Mouse (Mus musculus) heart, embryonic 16.5 days (tissue): Measurements from ENCODE around the gene Rec114. TPM values are rescaled to one million over a fixed set of nuclear protein-coding genes. Genes with fewer than 3 reads are reported as not detected.

Experiments
- ATAC-seq: fragments of 200-750 bp; cut with Nextera tagmentation; replicated peaks from 2 replicates; pipeline ENCODE4 v1.8.0; 2017; ENCODE audit warnings: moderate number of reproducible peaks; ENCODE audit not compliant: insufficient read depth, low FRiP score; ENCODE audit errors: extremely low read depth
- H3K27ac ChIP-seq: fragments of 300-500 bp; sonication (generic); 2 replicates; pipeline ENCODE4 v1.5.1; 2014; ENCODE audit warnings: mild to moderate bottlenecking, low read length, control low read depth, moderate library complexity
- H3K27me3 ChIP-seq: fragments of 300-500 bp; sonication (generic); 2 replicates; pipeline ENCODE4 v1.6.1; 2014; ENCODE audit warnings: low read length, mixed read lengths; ENCODE audit not compliant: control insufficient read depth, insufficient read depth
- H3K36me3 ChIP-seq: fragments of 300-500 bp; sonication (generic); 2 replicates; pipeline ENCODE4 v1.6.1; 2014; ENCODE audit not compliant: control insufficient read depth, insufficient read depth
- H3K4me1 ChIP-seq: fragments of 300-500 bp; sonication (generic); 2 replicates; pipeline ENCODE4 v1.6.1; 2014; ENCODE audit warnings: low read length, mixed read lengths; ENCODE audit not compliant: control insufficient read depth, insufficient read depth
- H3K4me2 ChIP-seq: fragments of 300-500 bp; sonication (generic); 2 replicates; pipeline ENCODE4 v1.6.1; 2014; ENCODE audit warnings: low read depth, mild to moderate bottlenecking, control low read depth, low read length
- H3K4me3 ChIP-seq: fragments of 300-500 bp; sonication (generic); 2 replicates; pipeline ENCODE4 v1.5.1; 2014; ENCODE audit warnings: mild to moderate bottlenecking, control low read depth, low read length
- H3K9ac ChIP-seq: fragments of 300-500 bp; sonication (generic); 2 replicates; pipeline ENCODE4 v1.6.1; 2014; ENCODE audit warnings: low read length, control low read depth
- H3K9me3 ChIP-seq: fragments of 300-500 bp; sonication (generic); replicated peaks from 2 replicates; pipeline ENCODE4 v1.6.1; 2016; ENCODE audit warnings: low read length; ENCODE audit not compliant: control insufficient read depth
- WGBS: fragments of 180-500 bp; shearing (Covaris S2); extraction: QIAGEN DNeasy Blood & Tissue Kit; methylation state at CpG from one replicate; pipeline ENCODE4 v1.1.7; 2014; 5-methylcytosine and 5-hydroxymethylcytosine counted together
- polyA plus RNA-seq: library from polyadenylated mRNA; unstranded; fragments of >200 nt; fragmentation: Nextera tagmentation; extraction: Ambion mirVana; gene quantifications from 2 replicates; pipeline ENCODE4 v1.2.1, GENCODE M21; 2015

Gene Rec114
- polyA plus RNA-seq, 1 experiment from 2014 or later: 6.0 TPM

DNA sequence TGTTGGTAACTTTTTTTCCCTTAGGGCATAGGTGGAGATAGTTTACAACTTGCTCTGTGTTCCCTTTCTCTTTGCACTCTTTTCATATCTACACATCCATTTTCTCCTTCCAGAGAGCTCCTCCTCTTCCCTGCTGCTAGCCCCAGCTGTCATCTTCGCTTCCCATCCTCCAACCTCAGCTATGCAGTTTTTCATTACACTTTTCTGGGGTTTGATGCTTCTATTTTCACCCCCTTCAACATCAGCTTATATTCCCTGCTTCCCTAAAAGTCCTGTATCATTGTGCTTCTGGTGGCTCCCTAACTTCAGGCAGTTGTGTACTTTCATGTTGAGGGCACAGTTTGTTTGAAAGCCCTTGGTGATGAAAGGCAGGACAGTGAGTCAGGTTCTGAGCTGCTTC lies 130.0 kb downstream of the Rec114 start:
- Histone ChIP-seq H3K36me3 (no peaks in the 10 kb centered on the region), H3K27ac (peak overlapping the region; percentile 69), H3K4me2 (no peak overlapping the region), H3K4me3 (no peak overlapping the region), H3K27me3 (no peaks in the 10 kb centered on the region), H3K9ac (no peak overlapping the region), H3K9me3 (no peaks in the 10 kb centered on the region), H3K4me1 (peaks cover 18% of the 10 kb centered on the region)
- WGBS: 60% methylated on average over 1 of the region's 1 CpGs
- ATAC-seq: no peak

Other genes with a start within 250 kb of the Rec114 start
- gene Cd276, start 188.5 kb downstream of the Rec114 start, polyA plus RNA-seq: 24.1 and 24.5 TPM in 2 replicates
- gene Nptn, start 161.7 kb downstream of the Rec114 start, polyA plus RNA-seq: 110 and 124 TPM in 2 replicates
- gene Hcn4, start 79.4 kb upstream of the Rec114 start, polyA plus RNA-seq: 0.89 and 1.1 TPM in 2 replicates